Mouse (Mus musculus) spleen, postnatal 36 days (tissue): ENCODE results near the gene Pomgnt1.

Source experiments
- DNase-seq, 2 experiments: peaks; one replicate each; pipeline ENCODE4 v3.0.0; 2022; ENCODE audit warnings: low spot score in 2 of 2, mixed read lengths in 1 of 2

Pomgnt1 gene

DNA sequence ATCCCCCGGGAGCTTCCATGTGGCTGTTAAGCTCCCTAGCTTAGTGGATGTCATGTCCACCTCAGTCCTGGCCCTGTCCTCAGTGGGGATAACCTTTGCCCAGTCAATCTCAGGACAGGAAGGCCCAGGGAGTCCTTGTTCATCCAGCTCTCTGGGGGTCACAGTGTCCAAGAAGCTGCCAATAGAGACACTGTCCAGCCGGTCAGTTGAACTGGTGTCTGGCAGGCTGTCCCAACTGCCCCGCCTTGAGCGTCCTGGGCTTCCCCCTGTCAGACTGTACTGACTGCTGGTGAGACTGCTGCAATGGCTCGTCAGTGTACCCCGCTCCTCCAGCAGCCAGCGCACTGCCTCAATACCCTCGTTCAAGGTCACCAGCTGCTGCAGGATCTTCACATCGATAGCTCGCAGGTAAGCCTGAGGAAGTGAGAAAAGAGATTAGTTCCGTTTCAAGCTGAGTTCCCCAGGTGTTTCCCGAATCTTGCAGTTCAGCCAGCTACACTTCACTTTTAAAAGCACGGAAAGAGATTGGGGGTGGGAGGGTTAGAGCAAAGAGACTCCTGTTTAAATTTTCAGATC, 13.9 kb downstream of the Pomgnt1 start:
- peak; percentile 64 to 66 for DNase-seq

DNA sequence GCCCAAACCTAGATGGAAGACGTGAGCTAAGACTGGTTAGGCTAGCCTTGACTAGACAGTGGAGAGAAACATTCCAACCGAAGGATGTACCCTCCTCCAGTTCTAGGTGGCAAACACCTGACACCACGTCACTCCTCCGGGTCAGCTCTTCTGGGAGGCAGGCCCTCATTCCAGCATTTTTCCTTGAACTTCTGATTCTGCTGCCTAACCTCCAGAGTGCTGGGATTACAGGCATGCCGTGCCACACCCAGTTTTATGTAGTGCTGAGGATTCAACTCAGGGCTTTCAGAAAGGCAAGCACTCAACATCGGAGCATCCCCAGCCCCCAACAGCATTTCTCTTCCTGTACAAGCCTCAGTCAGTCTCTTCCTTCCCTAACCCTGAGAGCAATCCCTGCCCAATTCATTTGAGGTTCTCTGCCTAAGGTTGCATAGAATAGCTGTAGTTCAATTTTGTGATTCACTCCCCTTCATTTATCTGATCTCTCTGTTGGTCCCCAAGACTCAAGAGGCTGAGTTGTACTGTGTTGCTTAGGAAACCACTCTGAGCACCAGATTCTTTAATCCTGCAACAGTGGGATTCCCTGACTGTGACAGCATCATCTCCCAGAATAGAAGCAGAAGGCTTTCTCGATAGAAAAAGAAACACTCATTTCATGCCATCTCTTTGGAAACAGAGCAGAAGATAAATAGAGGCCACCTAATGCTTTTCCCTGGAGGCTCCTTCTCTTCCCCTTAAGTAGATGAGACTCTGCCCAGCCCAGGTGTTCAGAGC, 17.3 kb downstream of the Pomgnt1 start:
- DNase-seq: no peak

- no peak for DNase-seq
Measured at GRCm38 (mm10) chr4:116141736-116142135, 18.1 kb downstream of the Pomgnt1 start.

GRCm38 (mm10) chr4:116142269-116142668, 18.6 kb downstream of the Pomgnt1 start:
- no peak for DNase-seq

GRCm38 (mm10) chr4:116143317-116143811, 19.7 kb downstream of the Pomgnt1 start:
- no peak for DNase-seq

- DNase-seq: peak; percentile 32 to 34
Measured at GRCm38 (mm10) chr4:116143891-116144717, 20.5 kb downstream of the Pomgnt1 start.

- DNase-seq: no peak
Measured at GRCm38 (mm10) chr4:116149812-116150155, 26.1 kb downstream of the Pomgnt1 start.

DNA sequence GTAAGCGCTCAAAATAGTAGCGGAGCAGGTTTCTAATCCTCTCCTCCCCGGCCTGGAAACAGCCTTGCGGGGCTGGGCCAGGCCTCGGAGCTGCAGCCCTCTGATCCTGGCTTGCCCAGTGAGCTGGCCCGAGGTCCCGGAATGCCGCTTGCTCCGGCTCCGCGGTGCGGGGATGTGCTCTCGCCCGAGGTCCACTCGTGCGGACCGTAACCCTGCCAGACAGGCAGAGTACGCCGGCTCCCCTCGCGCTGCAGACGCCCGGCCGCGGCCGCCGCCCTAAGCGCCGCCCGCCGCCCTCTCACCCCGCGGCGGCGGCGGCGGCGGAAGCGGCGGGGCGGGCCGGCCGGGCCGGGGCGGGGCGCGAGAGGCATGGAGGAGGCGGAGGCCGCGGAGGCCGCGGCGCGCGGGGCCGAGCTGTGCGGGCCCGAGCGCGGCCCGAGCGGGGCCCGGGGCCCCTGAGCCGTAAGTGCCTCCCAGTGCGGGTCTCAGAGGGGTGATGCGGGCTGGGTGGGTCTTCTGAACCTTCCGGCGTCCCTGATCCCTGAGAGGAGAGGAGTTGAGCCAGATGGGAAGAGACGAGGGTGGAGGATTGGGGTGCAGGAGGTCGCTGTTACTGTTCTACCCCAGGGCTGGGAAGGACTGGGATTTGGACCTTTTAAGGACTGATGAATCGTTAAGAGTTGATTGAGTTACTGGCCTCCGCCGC, 26.7 kb downstream of the Pomgnt1 start:
- peak; percentile 61 to 64 for DNase-seq

- DNase-seq: no peak
Measured at GRCm38 (mm10) chr4:116150862-116151221, 27.2 kb downstream of the Pomgnt1 start.

- DNase-seq: no peak
Measured at GRCm38 (mm10) chr4:116151238-116151637, 27.6 kb downstream of the Pomgnt1 start, which contains the start of gene Lurap1. Gene Lurap1, minus strand, starts transcription at chr4:116151338.

- DNase-seq: no peak
Measured at GRCm38 (mm10) chr4:116152702-116153101, 29.1 kb downstream of the Pomgnt1 start.

- no peak for DNase-seq
Measured at GRCm38 (mm10) chr4:116157882-116158281, 34.2 kb downstream of the Pomgnt1 start.

DNA sequence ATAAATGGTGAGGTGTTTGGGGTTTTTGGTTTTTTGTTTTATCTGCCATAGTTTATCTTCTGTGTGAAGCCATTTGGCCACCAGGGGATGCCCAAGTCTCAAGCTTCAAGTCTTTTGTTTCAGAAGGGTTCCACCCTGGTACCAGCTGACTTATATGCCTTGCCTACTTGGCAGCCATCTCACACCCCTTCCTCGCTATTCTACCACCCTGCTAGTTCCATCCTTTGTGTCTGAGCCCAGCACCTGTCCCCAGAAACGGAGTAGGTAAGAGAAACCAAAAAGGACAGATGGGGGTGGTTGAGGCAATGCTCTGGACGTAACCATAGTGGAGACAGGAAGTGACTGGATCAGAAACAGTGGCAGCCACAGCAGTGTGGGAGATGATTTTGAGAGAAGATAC, 36.3 kb downstream of the Pomgnt1 start:
- no peak for DNase-seq

- no peak for DNase-seq
Measured at GRCm38 (mm10) chr4:116160769-116161168, 37.1 kb downstream of the Pomgnt1 start.

GRCm38 (mm10) chr4:116162142-116162541, 38.5 kb downstream of the Pomgnt1 start:
- no peak for DNase-seq

DNA sequence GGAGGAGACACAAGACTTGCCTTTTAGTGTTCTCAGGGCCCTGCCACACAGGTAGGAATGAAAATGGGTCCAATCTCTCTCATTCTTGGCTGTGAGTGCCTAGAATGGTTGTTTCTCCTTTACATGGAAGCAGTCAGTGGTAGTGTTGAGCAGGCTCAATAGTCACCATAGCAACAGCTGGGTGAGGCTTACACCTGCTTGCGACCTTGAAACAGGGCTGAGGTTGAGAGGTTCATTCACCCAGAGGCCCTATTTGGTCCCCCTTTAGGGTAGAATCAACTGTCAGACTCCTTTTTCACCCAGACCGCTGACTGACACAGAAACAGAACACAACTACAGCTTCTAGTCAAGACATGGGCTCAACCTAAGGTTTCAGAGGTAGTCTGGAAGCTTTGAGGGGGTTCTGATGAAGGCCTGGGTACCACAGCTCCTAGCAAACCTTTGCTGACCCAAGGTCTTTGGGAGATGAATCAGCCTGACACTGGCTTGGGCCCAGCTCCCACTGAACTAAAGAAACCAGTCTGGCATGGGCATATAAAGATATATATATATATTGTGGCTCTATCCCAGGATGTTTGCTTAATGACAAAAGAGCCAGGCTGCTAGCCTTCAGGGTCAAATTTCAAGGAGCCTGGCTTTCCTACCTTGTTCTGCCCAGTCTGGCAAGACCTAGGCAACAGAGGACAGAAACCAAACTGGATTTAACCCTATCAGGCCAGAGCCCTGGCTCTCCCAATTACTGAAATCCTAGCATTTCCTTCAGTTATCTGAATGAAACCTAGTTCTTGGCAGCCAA, 41.3 kb downstream of the Pomgnt1 start:
- DNase-seq: no peak

- DNase-seq: no peak
Measured at GRCm38 (mm10) chr4:116165708-116166407, 42.2 kb downstream of the Pomgnt1 start.

DNA sequence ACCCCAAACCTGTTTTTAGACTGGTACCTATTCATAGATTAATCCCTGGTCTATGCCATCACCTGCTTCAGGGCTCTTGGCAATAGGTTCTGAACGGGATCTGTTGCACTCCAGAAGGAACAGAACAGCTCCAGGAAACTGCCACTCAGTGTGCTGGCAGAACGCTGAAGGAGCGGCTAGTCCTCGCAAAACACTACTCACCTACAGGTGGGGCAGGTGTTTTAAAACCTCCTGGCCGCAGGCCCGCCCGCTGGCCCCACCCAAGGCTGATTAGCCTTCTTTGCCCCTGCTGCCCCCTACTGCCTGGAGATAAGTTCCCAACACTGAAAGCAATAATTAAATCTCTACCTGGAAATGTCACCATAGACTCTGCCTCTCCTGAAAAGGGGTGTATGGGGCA, 43.8 kb downstream of the Pomgnt1 start, which contains the start of gene Tspan1:
TSS of gene Tspan1 (minus strand) at position 198 of the 400 bp plus-strand sequence.
- no peak for DNase-seq

GRCm38 (mm10) chr4:116168617-116169352, 45.1 kb downstream of the Pomgnt1 start:
- DNase-seq: peak; percentile 47 to 59

DNA sequence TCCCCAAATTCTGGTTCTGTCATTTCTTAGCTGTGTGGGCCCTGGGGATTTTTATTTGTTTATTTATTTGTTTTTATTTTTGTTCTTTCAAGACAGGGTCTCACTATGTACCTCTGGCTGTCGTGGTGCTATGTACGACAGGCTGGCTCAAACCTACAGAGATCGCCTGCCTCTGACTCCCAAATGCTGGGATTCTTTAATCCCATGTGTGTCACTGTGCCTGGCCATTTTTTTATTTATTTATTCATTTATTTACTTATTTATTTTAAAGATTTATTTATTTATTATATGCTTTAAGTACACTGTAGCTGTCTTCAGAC, 45.7 kb downstream of the Pomgnt1 start:
- no peak for DNase-seq
